Mouse (Mus musculus) neutrophil, adult 59 days (primary cell): ENCODE data around the gene Gltp. TPM values are rescaled to one million over a fixed set of nuclear protein-coding genes. Genes with fewer than 3 reads are reported as not detected.

ENCODE experiments used
- total RNA-seq, 2 experiments: library from RNA; stranded (reverse); gene quantifications; 1 replicate in 1 of 2; 2 replicates in 1 of 2; pipeline ENCODE4 v1.2.4; 2023

The Gltp gene
- 100 to 1,000 TPM in 1 of 2 experiments, 10 to 100 TPM in 1; 96.7 to 108 TPM for total RNA-seq

GRCm38 (mm10) chr5:114690633-114691567 lies at the start of gene Gltp:
Gene Gltp (minus strand): TSS chr5:114690984.

GRCm38 (mm10) chr5:114707265-114708068 lies 16.7 kb upstream of the Gltp start, which contains the start of gene Tchp:
Gene Tchp (plus strand): TSS chr5:114707760.

GRCm38 (mm10) chr5:114658255-114658654 lies 32.5 kb downstream of the Gltp start, which contains the start of gene Trpv4:
Gene Trpv4 (minus strand): TSS chr5:114658421.

Other genes starting within 250 kb of the Gltp start
- gene Mmab, start 246.9 kb downstream of the Gltp start, total RNA-seq = 1 to 10 TPM; 2.3 to 4.4 TPM
- 1 to 10 TPM; 6.2 to 8.6 TPM for gene Mvk, start 246.7 kb downstream of the Gltp start, total RNA-seq
- gene Fam222a, start 123.0 kb downstream of the Gltp start, total RNA-seq = under 1 TPM; 0.62 to 0.86 TPM
- gene Trpv4, start 32.6 kb downstream of the Gltp start, total RNA-seq = 1 to 10 TPM; 3.0 to 3.1 TPM
- gene Tchp, start 16.8 kb upstream of the Gltp start, total RNA-seq = 1 to 10 TPM; 4.7 to 6.2 TPM
- gene Ankrd13a, start 83.7 kb upstream of the Gltp start, total RNA-seq = 100 to 1,000 TPM; 228 to 235 TPM
- 100 to 1,000 TPM; 136 to 142 TPM for gene Git2, start 84.5 kb upstream of the Gltp start, total RNA-seq
- gene 1500011B03Rik, start 132.5 kb upstream of the Gltp start, total RNA-seq = 10 to 100 TPM; 21.0 to 27.6 TPM
- gene 4930519G04Rik, start 162.7 kb upstream of the Gltp start, total RNA-seq = under 1 TPM in 1 of 2 experiments, not detected in 1; 0.53 TPM
- gene Gm9936, start 167.7 kb upstream of the Gltp start, total RNA-seq = not detected
- 10 to 100 TPM; 10.8 to 14.4 TPM for gene Oasl2, start 206.0 kb upstream of the Gltp start, total RNA-seq
- 10 to 100 TPM in 1 of 2 experiments, 1 to 10 TPM in 1; 6.1 to 11.8 TPM for gene Oasl1, start 232.3 kb upstream of the Gltp start, total RNA-seq